Mouse (Mus musculus) left cerebral cortex, postnatal 25 days (tissue): ENCODE results near the gene Nr2c2. TPM values are rescaled to one million over a fixed set of nuclear protein-coding genes. Genes with fewer than 3 reads are reported as not detected.

Experiments
- DNase-seq, 2 experiments: peaks; one replicate each; pipeline ENCODE4 v3.0.0; 2022; ENCODE audit warnings: low spot score in 2 of 2, mixed read lengths in 1 of 2
- intact Hi-C: fragments of 180-260 bp; cut with DNase I; formaldehyde crosslinking; loops from one replicate; pipeline ENCODE4 v1.15.1; 2025
- total RNA-seq, 2 experiments: library from RNA; stranded (reverse); gene quantifications; 2 replicates each; pipeline ENCODE4 v1.2.3; 2021

Nr2c2 gene
- total RNA-seq, 2 experiments from 2014 or later: 93.2 to 97.8 TPM

GRCm38 (mm10) chr6:92221604-92222003, 130.4 kb downstream of the Nr2c2 start:
- no peak for DNase-seq
- intact Hi-C loops: loop anchor here (10.0 kb wide), 1 partner anchor 523 kb away; no protein-coding TSS in a partner anchor

DNA sequence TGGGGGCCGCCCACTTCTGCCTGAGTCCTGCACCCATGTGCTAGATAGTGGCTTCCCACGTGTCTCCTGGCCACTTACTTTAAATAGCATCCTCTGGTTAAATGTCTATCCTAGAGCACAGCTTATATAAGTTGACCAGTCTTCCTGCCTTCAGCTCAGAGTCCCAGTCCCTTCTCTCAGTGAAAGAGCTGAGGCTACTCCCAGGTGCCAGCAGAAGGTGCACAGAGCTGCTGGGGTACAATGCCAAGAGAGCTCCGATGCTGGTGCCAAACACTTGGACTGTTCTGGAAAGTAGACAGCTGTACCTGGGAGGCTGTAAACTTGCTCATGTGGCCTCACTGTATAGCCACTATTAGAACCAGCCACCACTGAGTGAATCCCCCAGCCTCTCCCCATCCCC, 130.8 kb downstream of the Nr2c2 start:
- no peak for DNase-seq
- intact Hi-C loops: loop anchor here (10.0 kb wide), 1 partner anchor 523 kb away; no protein-coding TSS in a partner anchor

Other genes starting within 250 kb of the Nr2c2 start
- gene Ccdc174, start 213.3 kb upstream of the Nr2c2 start, total RNA-seq: 10 to 100 TPM; 22.8 to 24.1 TPM
- gene 4930590J08Rik, start 188.6 kb upstream of the Nr2c2 start, total RNA-seq: 1 to 10 TPM; 2.1 to 4.0 TPM
- gene Fgd5, start 112.5 kb upstream of the Nr2c2 start, total RNA-seq: 1 to 10 TPM; 5.2 TPM
- gene Mrps25, start 92.6 kb downstream of the Nr2c2 start, total RNA-seq: 10 to 100 TPM; 49.2 to 54.5 TPM
- 10 to 100 TPM; 39.7 to 43.3 TPM for gene Rbsn, start 123.5 kb downstream of the Nr2c2 start, total RNA-seq
- 1 to 10 TPM; 3.3 to 8.9 TPM for gene Trh, start 153.3 kb downstream of the Nr2c2 start, total RNA-seq